Mouse (Mus musculus): ENCODE data around the gene Rab3ip. TPM values are rescaled to one million over a fixed set of nuclear protein-coding genes. Genes with fewer than 3 reads are reported as not detected.

The Rab3ip gene
- polyA plus RNA-seq, 2 experiments, result 6.6 to 7.4 TPM

GRCm38 (mm10) chr10:116962803-116963202 is 12.2 kb upstream of the Rab3ip start:
- Histone ChIP-seq H3K9ac (replicated peaks) (no peak overlapping the region), H3K36me3 (replicated peaks; ENCODE audit: control insufficient read depth, insufficient read depth, low read depth) (no peaks in the 10 kb centered on the region), H3K27me3 (ENCODE audit: control insufficient read depth, insufficient read depth, low read length) (no peaks in the 10 kb centered on the region), H3K4me1 (replicated peaks; ENCODE audit: control insufficient read depth in 2 of 2, insufficient read depth in 2 of 2, low read length in 1 of 2) (no peaks in the 10 kb centered on the region), H3K4me3 (ENCODE audit: insufficient read depth in 1 of 2, low read depth in 2 of 2, low read length in 2 of 2) (no peak overlapping the region), H3K4me2 (ENCODE audit: low read depth) (no peak overlapping the region), H3K27ac (no peak overlapping the region), H3K9me3 (ENCODE audit: control insufficient read depth, low read length) (no peaks in the 10 kb centered on the region)
- peak; percentile 26; the same call in 1 of the 2 replicates for TF ChIP-seq CTCF (IDR thresholded peaks at IDR 0.05; ENCODE audit: low read depth)
- no peak for TF ChIP-seq EP300 (IDR thresholded peaks at IDR 0.05; ENCODE audit: low read depth)
- WGBS (ENCODE audit: insufficient replicate concordance), result 48% methylated on average over 17 of the region's 17 CpGs
- no peak for ATAC-seq (ENCODE audit: insufficient read depth)
- no peak for DNase-seq (ENCODE audit: low read depth in 3 of 3, low spot score in 3 of 3)

- Histone ChIP-seq H3K9ac (replicated peaks) (no peak overlapping the region), H3K27ac (no peak overlapping the region), H3K27me3 (ENCODE audit: control insufficient read depth, insufficient read depth, low read length) (no peaks in the 10 kb centered on the region), H3K4me1 (replicated peaks; ENCODE audit: control insufficient read depth in 2 of 2, insufficient read depth in 2 of 2, low read length in 1 of 2) (no peaks in the 10 kb centered on the region), H3K4me2 (ENCODE audit: low read depth) (no peak overlapping the region), H3K9me3 (ENCODE audit: control insufficient read depth, low read length) (no peaks in the 10 kb centered on the region), H3K4me3 (ENCODE audit: insufficient read depth in 1 of 2, low read depth in 2 of 2, low read length in 2 of 2) (no peak overlapping the region), H3K36me3 (replicated peaks; ENCODE audit: control insufficient read depth, insufficient read depth, low read depth) (no peaks in the 10 kb centered on the region)
- ATAC-seq (ENCODE audit: insufficient read depth) (no peak), DNase-seq (ENCODE audit: low read depth in 3 of 3, low spot score in 3 of 3) (no peak)
- TF ChIP-seq EP300 (IDR thresholded peaks at IDR 0.05; ENCODE audit: low read depth), result no peak
- TF ChIP-seq CTCF (IDR thresholded peaks at IDR 0.05; ENCODE audit: low read depth), result no peak
- 73% methylated on average over 14 of the region's 14 CpGs for WGBS (ENCODE audit: insufficient replicate concordance)
Measured at GRCm38 (mm10) chr10:116962152-116962551, 11.6 kb upstream of the Rab3ip start.

DNA sequence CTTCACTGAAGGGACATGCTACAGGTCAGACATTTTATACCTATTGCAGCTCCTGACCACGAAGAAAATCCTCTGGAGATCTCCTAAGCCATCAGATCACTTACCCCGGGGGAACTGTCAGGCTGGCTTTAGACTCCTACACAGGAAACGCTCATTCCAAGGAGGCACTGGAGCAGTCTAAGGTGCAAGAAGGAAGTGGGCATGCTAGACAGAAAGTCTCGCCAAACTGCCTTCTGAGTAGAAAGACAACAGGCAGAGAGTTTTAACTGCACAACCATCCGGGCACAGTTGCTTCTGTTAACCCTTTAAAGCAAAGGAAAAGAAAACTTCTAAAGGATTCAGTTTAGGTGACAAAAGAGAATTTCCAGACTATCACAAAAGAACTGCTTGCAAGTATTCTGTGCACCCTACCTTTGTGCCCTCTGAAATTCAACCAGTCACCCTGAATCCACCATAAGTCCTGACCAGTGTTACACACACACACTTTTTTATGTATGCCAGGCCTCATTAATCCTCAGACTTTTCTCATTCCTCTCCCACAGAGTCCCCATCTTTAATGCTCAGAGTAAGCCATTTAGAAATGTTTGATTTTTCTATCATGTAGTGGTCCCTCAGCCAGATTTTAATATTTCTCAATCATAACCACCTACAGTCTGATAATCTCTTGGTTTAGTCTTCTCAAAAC is 7.4 kb upstream of the Rab3ip start:
- Histone ChIP-seq H3K36me3 (replicated peaks; ENCODE audit: control insufficient read depth, insufficient read depth, low read depth) (no peaks in the 10 kb centered on the region), H3K4me1 (replicated peaks; ENCODE audit: control insufficient read depth in 2 of 2, insufficient read depth in 2 of 2, low read length in 1 of 2) (no peaks in the 10 kb centered on the region), H3K9ac (replicated peaks) (no peak overlapping the region), H3K9me3 (ENCODE audit: control insufficient read depth, low read length) (no peaks in the 10 kb centered on the region), H3K4me3 (ENCODE audit: insufficient read depth in 1 of 2, low read depth in 2 of 2, low read length in 2 of 2) (no peak overlapping the region), H3K27me3 (ENCODE audit: control insufficient read depth, insufficient read depth, low read length) (no peaks in the 10 kb centered on the region), H3K4me2 (ENCODE audit: low read depth) (no peak overlapping the region), H3K27ac (no peak overlapping the region)
- DNase-seq (ENCODE audit: low read depth in 3 of 3, low spot score in 3 of 3) (no peak), ATAC-seq (ENCODE audit: insufficient read depth) (no peak)
- TF ChIP-seq CTCF (IDR thresholded peaks at IDR 0.05; ENCODE audit: low read depth), result no peak
- no peak for TF ChIP-seq EP300 (IDR thresholded peaks at IDR 0.05; ENCODE audit: low read depth)
- WGBS (ENCODE audit: insufficient replicate concordance), result 17% methylated on average over 5 of the region's 5 CpGs

GRCm38 (mm10) chr10:116956483-116957158 is 6.1 kb upstream of the Rab3ip start:
- Histone ChIP-seq H3K36me3 (replicated peaks; ENCODE audit: control insufficient read depth, insufficient read depth, low read depth) (no peaks in the 10 kb centered on the region), H3K27ac (no peak overlapping the region), H3K9ac (replicated peaks) (no peak overlapping the region), H3K9me3 (ENCODE audit: control insufficient read depth, low read length) (no peaks in the 10 kb centered on the region), H3K4me1 (replicated peaks; ENCODE audit: control insufficient read depth in 2 of 2, insufficient read depth in 2 of 2, low read length in 1 of 2) (no peaks in the 10 kb centered on the region), H3K4me3 (ENCODE audit: insufficient read depth in 1 of 2, low read depth in 2 of 2, low read length in 2 of 2) (no peak overlapping the region), H3K27me3 (ENCODE audit: control insufficient read depth, insufficient read depth, low read length) (no peaks in the 10 kb centered on the region), H3K4me2 (ENCODE audit: low read depth) (no peak overlapping the region)
- no peak for TF ChIP-seq CTCF (IDR thresholded peaks at IDR 0.05; ENCODE audit: low read depth)
- no peak for TF ChIP-seq EP300 (IDR thresholded peaks at IDR 0.05; ENCODE audit: low read depth)
- DNase-seq (ENCODE audit: low read depth in 3 of 3, low spot score in 3 of 3) (no peak), ATAC-seq (ENCODE audit: insufficient read depth) (no peak)
- 82% methylated on average over 11 of the region's 11 CpGs for WGBS (ENCODE audit: insufficient replicate concordance)

GRCm38 (mm10) chr10:116955191-116955590 is 4.6 kb upstream of the Rab3ip start:
- 80% methylated on average over 6 of the region's 6 CpGs for WGBS (ENCODE audit: insufficient replicate concordance)
- H3K9me3 ChIP-seq (ENCODE audit: control insufficient read depth, low read length), result no peaks in the 10 kb centered on the region
- peaks cover 2 to 3% of the 10 kb centered on the region in 2 experiments; a peak in 3 of 4 replicates for H3K4me1 ChIP-seq (replicated peaks; ENCODE audit: control insufficient read depth in 2 of 2, insufficient read depth in 2 of 2, low read length in 1 of 2)
- ATAC-seq (ENCODE audit: insufficient read depth) (no peak), DNase-seq (ENCODE audit: low read depth in 3 of 3, low spot score in 3 of 3) (no peak)
- no peak overlapping the region for H3K4me2 ChIP-seq (ENCODE audit: low read depth)
- no peak overlapping the region for H3K27ac ChIP-seq
- TF ChIP-seq EP300 (IDR thresholded peaks at IDR 0.05; ENCODE audit: low read depth) (no peak), CTCF (IDR thresholded peaks at IDR 0.05; ENCODE audit: low read depth) (no peak)
- H3K27me3 ChIP-seq (ENCODE audit: control insufficient read depth, insufficient read depth, low read length), result no peaks in the 10 kb centered on the region
- no peak overlapping the region for H3K9ac ChIP-seq (replicated peaks)
- no peaks in the 10 kb centered on the region for H3K36me3 ChIP-seq (replicated peaks; ENCODE audit: control insufficient read depth, insufficient read depth, low read depth)
- H3K4me3 ChIP-seq (ENCODE audit: insufficient read depth in 1 of 2, low read depth in 2 of 2, low read length in 2 of 2), result no peak overlapping the region
